In the genomic region with DNA sequence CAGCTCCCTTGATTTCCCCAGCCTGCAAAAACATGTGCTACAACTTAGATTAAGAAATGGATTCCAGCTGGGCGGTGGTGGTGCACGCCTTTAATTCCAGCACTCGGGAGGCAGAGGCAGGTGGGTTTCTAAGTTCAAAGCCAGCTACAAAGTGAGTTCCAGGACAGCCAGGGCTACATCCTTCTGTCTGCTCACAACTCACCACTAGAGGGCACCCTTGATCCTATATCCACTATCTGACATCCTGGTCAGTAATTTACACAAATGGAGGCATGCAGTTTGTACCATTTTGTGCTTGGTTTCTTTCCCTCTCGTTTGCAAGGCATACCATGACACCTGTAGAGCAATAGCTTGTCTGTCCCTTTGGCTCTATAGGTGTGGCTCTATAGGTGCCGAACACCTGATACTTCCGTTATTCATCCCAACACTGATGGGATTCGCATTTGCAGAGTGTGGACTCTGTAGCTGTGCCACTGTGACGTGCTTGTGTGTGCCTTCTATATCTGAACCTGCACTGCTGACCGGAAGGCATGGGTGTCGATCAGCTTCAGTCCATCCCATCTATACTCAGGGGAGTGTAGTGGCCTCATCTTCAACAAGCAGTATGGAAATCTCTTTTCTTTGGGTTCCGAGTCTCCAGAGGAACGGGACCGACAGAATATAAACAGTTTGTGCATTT, we compare ENCODE assay signal across 8 mouse cellular contexts.
A peak's percentile ranks its signal among the peaks of the same experiment; 100 is the strongest.
DNase-seq lines count a peak whose midpoint lies in the region; ATAC-seq and TF ChIP-seq lines count a peak whose summit lies in the region.

No protein-coding gene starts in this region.

- WGBS in forebrain, embryonic 15.5 days, result 69% methylated on average over 13 of the region's 13 CpGs
- 69% methylated on average over 13 of the region's 13 CpGs for WGBS in midbrain, embryonic 11.5 days

- no peak overlapping the region for H3K9ac ChIP-seq in forebrain, embryonic 15.5 days (replicated peaks)
- H3K9ac ChIP-seq in midbrain, embryonic 11.5 days (ENCODE audit: low read length), result no peak overlapping the region

- ATAC-seq in cerebellum, adult (ENCODE audit: insufficient number of reproducible peaks, low FRiP score, low TSS enrichment), result peak; percentile 65; the same call in 1 of the 2 replicates
- peak; percentile 46 for ATAC-seq in forebrain, embryonic 15.5 days (replicated peaks)
- ATAC-seq in midbrain, embryonic 11.5 days (ENCODE audit: low FRiP score), result peak; percentile 57; the same call in 1 of the 2 replicates

- H3K4me3 ChIP-seq in forebrain, embryonic 15.5 days, result no peak overlapping the region
- no peak overlapping the region for H3K4me3 ChIP-seq in left cerebral cortex, adult 2 months
- no peak overlapping the region for H3K4me3 ChIP-seq in midbrain, embryonic 11.5 days (ENCODE audit: low read depth, low read length)

- TF ChIP-seq CTCF in left cerebral cortex, adult 2 months (IDR thresholded peaks at IDR 0.05), result peak; percentile 81

- DNase-seq in heart, adult 18-20 months, result peak; percentile 60 to 87
- no peak for DNase-seq in heart, postnatal 25 days (ENCODE audit: low spot score)
- peak; percentile 71 for DNase-seq in hindlimb bud, embryonic 11.5 days (ENCODE audit: extremely low spot score, low read depth, low spot score)
- DNase-seq in left cerebral cortex, adult 2 months (ENCODE audit: extremely low spot score in 1 of 2, low spot score in 2 of 2), result peak; percentile 60 to 67
- DNase-seq in midbrain, embryonic 11.5 days (ENCODE audit: low spot score, missing footprints), result peak; percentile 97
- peak; percentile 64 for DNase-seq in skeletal muscle tissue, adult 2 months (ENCODE audit: low read depth, low spot score)

- no peaks in the 10 kb centered on the region for H3K9me3 ChIP-seq in forebrain, embryonic 15.5 days
- no peaks in the 10 kb centered on the region for H3K9me3 ChIP-seq in midbrain, embryonic 11.5 days (ENCODE audit: control insufficient read depth, low read length)

- intact Hi-C loops in heart, postnatal 25 days (cut with DNase I), result loop anchor here (1.0 to 2.0 kb wide), 2 partner anchors 163 to 168 kb away; no protein-coding TSS in a partner anchor
- intact Hi-C loops in left cerebral cortex, adult 2 months (cut with DNase I), result loop anchor here (1.0 to 5.0 kb wide), 3 partner anchors 107 to 247 kb away; a partner anchor contains a TSS

- H3K36me3 ChIP-seq in forebrain, embryonic 15.5 days, result no peaks in the 10 kb centered on the region
- no peaks in the 10 kb centered on the region for H3K36me3 ChIP-seq in midbrain, embryonic 11.5 days (ENCODE audit: control insufficient read depth, insufficient read depth, low read length)

- H3K27ac ChIP-seq in forebrain, embryonic 15.5 days (replicated peaks), result no peak overlapping the region
- H3K27ac ChIP-seq in left cerebral cortex, adult 2 months, result no peak overlapping the region
- no peak overlapping the region for H3K27ac ChIP-seq in midbrain, embryonic 11.5 days (ENCODE audit: low read depth, low read length)

- H3K4me1 ChIP-seq in forebrain, embryonic 15.5 days, result peaks cover 17% of the 10 kb centered on the region
- peaks cover 7% of the 10 kb centered on the region for H3K4me1 ChIP-seq in midbrain, embryonic 11.5 days (ENCODE audit: control insufficient read depth, insufficient read depth, low read length)

- no peaks in the 10 kb centered on the region for H3K27me3 ChIP-seq in forebrain, embryonic 15.5 days
- H3K27me3 ChIP-seq in midbrain, embryonic 11.5 days (ENCODE audit: control insufficient read depth, insufficient read depth, low read length), result no peaks in the 10 kb centered on the region

- H3K4me2 ChIP-seq in forebrain, embryonic 15.5 days (replicated peaks), result no peak overlapping the region
- no peak overlapping the region for H3K4me2 ChIP-seq in midbrain, embryonic 11.5 days
